Mouse (Mus musculus) small intestine, adult 2 months (tissue): ENCODE data around the gene Cacna2d3. TPM values are rescaled to one million over a fixed set of nuclear protein-coding genes. Genes with fewer than 3 reads are reported as not detected.

ENCODE experiments used
- H3K27ac ChIP-seq: fragments of 200-500 bp; 2 replicates; pipeline ENCODE4 v1.5.1; 2012; ENCODE audit warnings: low read depth, low read length, control low read depth, inconsistent platforms; ENCODE audit not compliant: insufficient read depth
- H3K27me3 ChIP-seq: fragments of 200-500 bp; 2 replicates; pipeline ENCODE4 v1.6.1; 2012; ENCODE audit warnings: mild to moderate bottlenecking, moderate library complexity, low read length, inconsistent platforms; ENCODE audit not compliant: control insufficient read depth, insufficient read depth
- H3K36me3 ChIP-seq: fragments of 200-500 bp; 2 replicates; pipeline ENCODE4 v1.6.1; 2012; ENCODE audit warnings: mild to moderate bottlenecking, low read length, control low read depth, inconsistent platforms; ENCODE audit not compliant: control insufficient read depth, insufficient read depth
- H3K4me1 ChIP-seq: fragments of 200-500 bp; 2 replicates; pipeline ENCODE4 v1.6.1; 2012; ENCODE audit warnings: low read length, inconsistent platforms, mixed read lengths; ENCODE audit not compliant: control insufficient read depth, insufficient read depth, insufficient read length
- H3K4me3 ChIP-seq: fragments of 200-500 bp; 2 replicates; pipeline ENCODE4 v1.5.1; 2012; ENCODE audit warnings: low read depth, mild to moderate bottlenecking, control low read depth, inconsistent platforms, low read length, moderate library complexity
- CTCF ChIP-seq: fragments of 200-500 bp; IDR thresholded peaks from 2 replicates; pipeline ENCODE4 v1.5.1; 2012; ENCODE audit warnings: low read depth, mild to moderate bottlenecking, control low read depth, inconsistent platforms, low read length, moderate library complexity, mixed read lengths; ENCODE audit not compliant: insufficient replicate concordance, insufficient read length; ENCODE audit errors: extremely low read depth
- POLR2A ChIP-seq: fragments of 200-500 bp; IDR thresholded peaks from 2 replicates; pipeline ENCODE4 v1.6.1; 2012; ENCODE audit warnings: low read depth, mild to moderate bottlenecking, control low read depth, inconsistent platforms, low read length, moderate library complexity
- WGBS: fragments of 180-500 bp; shearing (Covaris S2); methylation state at CpG from one replicate; pipeline ENCODE4 v1.1.7; 2018; 5-methylcytosine and 5-hydroxymethylcytosine counted together
- polyA plus RNA-seq: library from polyadenylated mRNA; depleted of rRNA; stranded (reverse); fragments of >200 nt; gene quantifications from 2 replicates; pipeline ENCODE4 v1.2.3, GENCODE M21; 2012

Gene Cacna2d3
- polyA plus RNA-seq, 1 experiment = 0.27 TPM

GRCm38 (mm10) chr14:28958131-28959015 lies 763.3 kb downstream of the Cacna2d3 start:
- Histone ChIP-seq H3K4me1 (no peaks in the 10 kb centered on the region), H3K4me3 (no peak overlapping the region)
- WGBS = 43% methylated on average over 6 of the region's 6 CpGs

DNA sequence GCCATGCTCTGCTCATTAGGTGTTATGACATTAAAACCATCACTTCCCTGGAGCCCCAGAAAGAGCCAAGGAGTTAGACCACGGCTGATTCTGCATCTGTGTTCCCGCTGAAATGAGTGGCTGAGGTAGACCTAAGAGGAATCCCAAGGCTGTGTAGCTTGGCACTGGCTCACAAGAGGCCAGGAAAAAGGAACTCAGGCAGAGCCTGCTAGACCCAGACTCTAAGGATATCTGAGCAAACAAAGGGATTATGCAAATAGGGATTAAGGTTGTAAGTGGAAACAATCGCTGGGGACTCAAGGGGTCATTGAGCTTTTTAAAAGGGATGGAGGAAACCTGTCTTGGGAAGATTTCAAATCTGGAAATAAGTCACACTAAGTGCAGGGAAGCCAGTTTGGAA lies 766.5 kb downstream of the Cacna2d3 start:
- no peaks in the 10 kb centered on the region for H3K36me3 ChIP-seq
- no peak overlapping the region for H3K27ac ChIP-seq
- H3K4me1 ChIP-seq = no peaks in the 10 kb centered on the region
- TF ChIP-seq CTCF (no peak), POLR2A (no peak)
- H3K4me3 ChIP-seq = no peak overlapping the region
- 21% methylated on average over 3 of the region's 3 CpGs for WGBS
- no peaks in the 10 kb centered on the region for H3K27me3 ChIP-seq

More at GRCm38 (mm10) chr14:28958131-28959015, 763.3 kb downstream of the Cacna2d3 start:
- no peak for TF ChIP-seq POLR2A
- H3K27me3 ChIP-seq = no peaks in the 10 kb centered on the region
- no peak overlapping the region for H3K27ac ChIP-seq
- no peaks in the 10 kb centered on the region for H3K36me3 ChIP-seq

DNA sequence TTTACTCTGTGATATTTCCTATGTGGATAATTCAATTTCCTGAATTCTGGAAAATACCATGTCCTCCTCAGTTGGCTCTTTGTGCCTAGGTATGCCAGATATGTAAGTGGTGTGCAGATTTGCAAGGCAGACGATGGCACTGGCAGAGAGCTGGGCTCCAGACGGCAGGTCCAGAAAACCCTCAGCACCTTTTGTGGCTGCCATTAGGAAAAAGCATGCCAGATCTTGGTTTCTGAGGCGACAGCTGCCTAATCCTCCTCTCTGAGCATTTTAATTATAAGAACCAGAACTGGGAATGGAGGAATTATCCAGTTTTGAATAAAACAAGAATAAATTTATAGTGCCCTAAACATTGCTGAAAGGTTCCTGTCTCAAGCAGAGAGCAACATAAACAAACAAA lies 767.1 kb downstream of the Cacna2d3 start:
- TF ChIP-seq POLR2A (no peak), CTCF (no peak)
- H3K4me3 ChIP-seq = no peak overlapping the region
- H3K27me3 ChIP-seq = no peaks in the 10 kb centered on the region
- 62% methylated on average over 3 of the region's 3 CpGs for WGBS
- no peak overlapping the region for H3K27ac ChIP-seq
- no peaks in the 10 kb centered on the region for H3K4me1 ChIP-seq
- no peaks in the 10 kb centered on the region for H3K36me3 ChIP-seq

DNA sequence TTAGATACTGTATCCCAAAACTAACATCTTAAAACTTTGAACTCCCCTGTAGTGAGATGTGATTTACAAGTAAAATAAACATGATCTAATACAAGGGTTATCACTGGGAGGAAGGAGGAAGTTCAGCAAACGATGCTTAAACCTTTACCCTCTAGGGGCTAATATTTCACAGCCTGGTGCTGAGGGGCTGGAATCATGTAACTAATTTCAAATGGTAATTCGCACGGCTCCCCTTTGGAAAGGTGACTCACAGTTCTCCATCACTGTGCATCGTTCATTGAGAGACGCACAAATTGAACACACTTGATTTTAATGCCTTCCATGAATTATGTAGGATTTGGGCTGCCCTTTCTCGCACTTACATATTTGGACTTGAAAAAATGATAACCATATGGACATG lies 767.6 kb downstream of the Cacna2d3 start:
- H3K36me3 ChIP-seq = no peaks in the 10 kb centered on the region
- 50% methylated on average over 6 of the region's 6 CpGs for WGBS
- H3K4me1 ChIP-seq = no peaks in the 10 kb centered on the region
- TF ChIP-seq CTCF (no peak), POLR2A (no peak)
- no peak overlapping the region for H3K4me3 ChIP-seq
- H3K27ac ChIP-seq = no peak overlapping the region
- H3K27me3 ChIP-seq = no peaks in the 10 kb centered on the region

DNA sequence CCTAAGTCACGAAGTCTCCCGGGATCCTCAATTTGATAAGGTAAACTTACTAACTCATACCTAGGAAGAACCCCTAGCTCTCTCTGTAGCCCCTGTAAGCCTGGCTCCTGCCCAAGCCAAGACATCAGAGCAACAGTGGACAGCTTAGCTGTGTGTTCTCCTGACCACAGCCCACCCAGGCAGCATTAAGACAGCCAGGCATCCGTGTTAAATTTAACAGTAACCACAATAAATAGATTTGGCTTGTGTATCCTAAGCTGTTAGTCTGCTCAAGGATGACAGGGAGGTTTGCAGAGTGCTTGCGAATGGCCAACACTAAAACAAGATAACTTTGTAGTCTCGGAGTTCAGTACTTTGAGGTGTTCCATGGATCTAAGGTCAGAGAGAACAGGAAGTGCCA lies 768.3 kb downstream of the Cacna2d3 start:
- Histone ChIP-seq H3K4me3 (no peak overlapping the region), H3K4me1 (no peaks in the 10 kb centered on the region), H3K36me3 (no peaks in the 10 kb centered on the region), H3K27ac (no peak overlapping the region), H3K27me3 (no peaks in the 10 kb centered on the region)
- 43% methylated on average over 5 of the region's 5 CpGs for WGBS
- no peak for TF ChIP-seq POLR2A
- no peak for TF ChIP-seq CTCF

DNA sequence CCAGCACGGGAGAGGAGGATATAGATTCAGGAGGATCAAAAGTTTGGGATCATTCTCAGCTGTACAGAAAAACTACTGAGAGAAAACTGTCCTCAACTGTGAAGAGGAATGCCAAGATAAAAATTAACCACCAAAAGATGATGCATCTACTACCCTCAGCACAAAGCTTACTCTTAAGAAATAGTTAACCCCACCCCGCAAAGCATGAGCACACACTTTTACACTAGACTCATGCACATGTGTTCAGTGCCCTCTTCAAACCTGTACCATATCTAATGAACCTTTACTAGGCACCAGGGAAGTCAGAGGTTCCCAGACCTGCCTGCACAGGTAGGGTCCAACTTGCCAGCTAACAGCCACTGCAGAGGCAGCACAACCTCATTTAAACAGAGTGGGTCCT lies 771.2 kb downstream of the Cacna2d3 start:
- H3K27ac ChIP-seq = no peak overlapping the region
- TF ChIP-seq POLR2A (no peak), CTCF (no peak)
- H3K36me3 ChIP-seq = no peaks in the 10 kb centered on the region
- 83% methylated on average over 2 of the region's 2 CpGs for WGBS
- no peaks in the 10 kb centered on the region for H3K27me3 ChIP-seq
- H3K4me3 ChIP-seq = no peak overlapping the region
- no peaks in the 10 kb centered on the region for H3K4me1 ChIP-seq

- H3K27me3 ChIP-seq = no peaks in the 10 kb centered on the region
- TF ChIP-seq POLR2A = no peak
- no peak for TF ChIP-seq CTCF
- no peaks in the 10 kb centered on the region for H3K4me1 ChIP-seq
- no peaks in the 10 kb centered on the region for H3K36me3 ChIP-seq
- WGBS = 65% methylated on average over 1 of the region's 1 CpGs
- H3K4me3 ChIP-seq = no peak overlapping the region
- no peak overlapping the region for H3K27ac ChIP-seq
Observed at GRCm38 (mm10) chr14:28949785-28950184, 771.9 kb downstream of the Cacna2d3 start.
